In genomic region chr10:124227061-124227460, GRCm38 (mm10) we compare ENCODE assay signal across 25 mouse cellular contexts.
"Had no signal": no experiment of that assay in that cellular context is flagged by ENCODE, and none has a peak within 500 bp of the region (broad histone marks: within the 10 kb centered on the region; RNA-seq: fewer than 3 reads in every experiment).

No protein-coding gene starts in this region.

- H3K4me3 ChIP-seq: heart, adult 2 months; heart, embryonic 13.5 days; heart, embryonic 15.5 days; hindbrain, embryonic 13.5 days; hindbrain, embryonic 15.5 days; kidney, embryonic 15.5 days; limb, embryonic 13.5 days; limb, embryonic 15.5 days; liver, embryonic 12.5 days had no signal

- H3K4me1 ChIP-seq: hindbrain, embryonic 13.5 days; hindbrain, embryonic 15.5 days; kidney, embryonic 15.5 days; limb, embryonic 13.5 days; limb, embryonic 15.5 days; liver, embryonic 12.5 days had no signal

- ATAC-seq: intestine, embryonic 16.5 days; liver, embryonic 12.5 days had no signal

- H3K27ac ChIP-seq: heart, adult 2 months; heart, embryonic 13.5 days; heart, embryonic 15.5 days; hindbrain, embryonic 13.5 days; hindbrain, embryonic 15.5 days; kidney, embryonic 15.5 days; kidney, postnatal 0 days; limb, embryonic 13.5 days; limb, embryonic 15.5 days; liver, embryonic 12.5 days; liver, embryonic 14.5 days had no signal

- DNase-seq: gastrocnemius, postnatal 14 days; gastrocnemius, postnatal 36 days; heart, adult 11 months; heart, adult 2 months; heart, postnatal 14 days; heart, postnatal 36 days; kidney, adult 11 months; kidney, adult 2 months; kidney, adult 9 months; kidney, postnatal 14 days; kidney, postnatal 36 days; layer of hippocampus, adult 9-11 months; layer of hippocampus, postnatal 36 days had no signal

- H3K36me3 ChIP-seq: heart, embryonic 13.5 days; heart, embryonic 15.5 days; hindbrain, embryonic 13.5 days; hindbrain, embryonic 15.5 days; kidney, embryonic 15.5 days; limb, embryonic 13.5 days; limb, embryonic 15.5 days; liver, embryonic 12.5 days had no signal

- H3K4me2 ChIP-seq: heart, embryonic 11.5 days; heart, embryonic 13.5 days; heart, embryonic 15.5 days; hindbrain, embryonic 13.5 days; hindbrain, embryonic 15.5 days; kidney, embryonic 15.5 days; limb, embryonic 13.5 days; limb, embryonic 15.5 days; liver, embryonic 12.5 days had no signal

- H3K9me3 ChIP-seq: heart, embryonic 13.5 days; heart, embryonic 15.5 days; hindbrain, embryonic 13.5 days; hindbrain, embryonic 15.5 days; kidney, embryonic 15.5 days; limb, embryonic 13.5 days; limb, embryonic 15.5 days; liver, embryonic 12.5 days had no signal

- H3K9ac ChIP-seq: heart, embryonic 13.5 days; heart, embryonic 15.5 days; hindbrain, embryonic 13.5 days; hindbrain, embryonic 15.5 days; kidney, embryonic 15.5 days; limb, embryonic 13.5 days; limb, embryonic 15.5 days; liver, embryonic 12.5 days; liver, embryonic 14.5 days had no signal

- H3K27me3 ChIP-seq: heart, embryonic 13.5 days; heart, embryonic 15.5 days; hindbrain, embryonic 13.5 days; hindbrain, embryonic 15.5 days; kidney, embryonic 15.5 days; limb, embryonic 13.5 days; limb, embryonic 15.5 days; liver, embryonic 12.5 days had no signal
